Mouse (Mus musculus): ENCODE data around the gene Fam155a. TPM values are rescaled to one million over a fixed set of nuclear protein-coding genes. Genes with fewer than 3 reads are reported as not detected.

Gene Fam155a
- polyA plus RNA-seq, 1 experiment from 2014 or later = 0.93 TPM

GRCm38 (mm10) chr8:9424069-9424468 lies 346.9 kb downstream of the Fam155a start:
- Histone ChIP-seq H3K4me2 (replicated peaks; ENCODE audit: low read depth) (no peak overlapping the region), H3K27ac (replicated peaks) (no peak overlapping the region), H3K4me3 (ENCODE audit: low read depth, low read length) (no peak overlapping the region), H3K9me3 (ENCODE audit: control insufficient read depth, low read length) (no peaks in the 10 kb centered on the region), H3K27me3 (ENCODE audit: control insufficient read depth, insufficient read depth, low read length) (no peaks in the 10 kb centered on the region), H3K4me1 (replicated peaks; ENCODE audit: control insufficient read depth, insufficient read depth) (no peaks in the 10 kb centered on the region), H3K9ac (ENCODE audit: low read length) (no peak overlapping the region), H3K36me3 (ENCODE audit: control insufficient read depth, insufficient read depth, low read length) (no peaks in the 10 kb centered on the region)
- DNase-seq (ENCODE audit: low spot score) = no peak
- TF ChIP-seq EP300 (optimal IDR thresholded peaks at IDR 0.05) = no peak
- no peak for TF ChIP-seq CTCF (IDR thresholded peaks at IDR 0.05; ENCODE audit: low read depth)
- WGBS = 55% methylated on average over 2 of the region's 2 CpGs
- ATAC-seq (ENCODE audit: low FRiP score, low TSS enrichment) = no peak

- no peak overlapping the region for H3K9ac ChIP-seq (ENCODE audit: low read length)
- ATAC-seq (ENCODE audit: low FRiP score, low TSS enrichment) (no peak), DNase-seq (ENCODE audit: low spot score) (no peak)
- no peaks in the 10 kb centered on the region for H3K36me3 ChIP-seq (ENCODE audit: control insufficient read depth, insufficient read depth, low read length)
- H3K27me3 ChIP-seq (ENCODE audit: control insufficient read depth, insufficient read depth, low read length) = no peaks in the 10 kb centered on the region
- H3K4me2 ChIP-seq (replicated peaks; ENCODE audit: low read depth) = no peak overlapping the region
- 34% methylated on average over 5 of the region's 5 CpGs for WGBS
- no peaks in the 10 kb centered on the region for H3K4me1 ChIP-seq (replicated peaks; ENCODE audit: control insufficient read depth, insufficient read depth)
- no peak overlapping the region for H3K4me3 ChIP-seq (ENCODE audit: low read depth, low read length)
- H3K27ac ChIP-seq (replicated peaks) = no peak overlapping the region
- H3K9me3 ChIP-seq (ENCODE audit: control insufficient read depth, low read length) = no peaks in the 10 kb centered on the region
- no peak for TF ChIP-seq EP300 (optimal IDR thresholded peaks at IDR 0.05)
- TF ChIP-seq CTCF (IDR thresholded peaks at IDR 0.05; ENCODE audit: low read depth) = no peak
These were observed 347.4 kb downstream of the Fam155a start for GRCm38 (mm10) chr8:9423590-9423989.

GRCm38 (mm10) chr8:9423184-9423583 lies 347.8 kb downstream of the Fam155a start:
- H3K4me2 ChIP-seq (replicated peaks; ENCODE audit: low read depth) = no peak overlapping the region
- DNase-seq (ENCODE audit: low spot score) = no peak
- H3K9ac ChIP-seq (ENCODE audit: low read length) = no peak overlapping the region
- WGBS = 55% methylated on average over 2 of the region's 2 CpGs
- no peak overlapping the region for H3K4me3 ChIP-seq (ENCODE audit: low read depth, low read length)
- no peaks in the 10 kb centered on the region for H3K36me3 ChIP-seq (ENCODE audit: control insufficient read depth, insufficient read depth, low read length)
- no peak overlapping the region for H3K27ac ChIP-seq (replicated peaks)
- ATAC-seq (ENCODE audit: low FRiP score, low TSS enrichment) = no peak
- H3K9me3 ChIP-seq (ENCODE audit: control insufficient read depth, low read length) = no peaks in the 10 kb centered on the region
- H3K27me3 ChIP-seq (ENCODE audit: control insufficient read depth, insufficient read depth, low read length) = no peaks in the 10 kb centered on the region
- no peaks in the 10 kb centered on the region for H3K4me1 ChIP-seq (replicated peaks; ENCODE audit: control insufficient read depth, insufficient read depth)
- no peak for TF ChIP-seq EP300 (optimal IDR thresholded peaks at IDR 0.05)
- no peak for TF ChIP-seq CTCF (IDR thresholded peaks at IDR 0.05; ENCODE audit: low read depth)

GRCm38 (mm10) chr8:9418856-9419800 lies 351.8 kb downstream of the Fam155a start:
- no peaks in the 10 kb centered on the region for H3K36me3 ChIP-seq (ENCODE audit: control insufficient read depth, insufficient read depth, low read length)
- H3K9ac ChIP-seq (ENCODE audit: low read length) = no peak overlapping the region
- no peak overlapping the region for H3K27ac ChIP-seq (replicated peaks)
- H3K4me2 ChIP-seq (replicated peaks; ENCODE audit: low read depth) = no peak overlapping the region
- H3K4me3 ChIP-seq (ENCODE audit: low read depth, low read length) = no peak overlapping the region
- H3K4me1 ChIP-seq (replicated peaks; ENCODE audit: control insufficient read depth, insufficient read depth) = no peaks in the 10 kb centered on the region
- ATAC-seq (ENCODE audit: low FRiP score, low TSS enrichment) (peak; percentile 54; the same call in 1 of the 2 replicates), DNase-seq (ENCODE audit: low spot score) (peak; percentile 35)
- WGBS = 39% methylated on average over 10 of the region's 10 CpGs
- no peaks in the 10 kb centered on the region for H3K27me3 ChIP-seq (ENCODE audit: control insufficient read depth, insufficient read depth, low read length)
- TF ChIP-seq CTCF (IDR thresholded peaks at IDR 0.05; ENCODE audit: low read depth) = no peak
- no peak for TF ChIP-seq EP300 (optimal IDR thresholded peaks at IDR 0.05)
- no peaks in the 10 kb centered on the region for H3K9me3 ChIP-seq (ENCODE audit: control insufficient read depth, low read length)

- H3K9me3 ChIP-seq (ENCODE audit: control insufficient read depth, low read length) = no peaks in the 10 kb centered on the region
These were observed 354.8 kb downstream of the Fam155a start for GRCm38 (mm10) chr8:9416189-9416588.

GRCm38 (mm10) chr8:9408480-9408879 lies 362.5 kb downstream of the Fam155a start:
- no peaks in the 10 kb centered on the region for H3K9me3 ChIP-seq (ENCODE audit: control insufficient read depth, low read length)
- no peaks in the 10 kb centered on the region for H3K36me3 ChIP-seq (ENCODE audit: control insufficient read depth, insufficient read depth, low read length)
- H3K27me3 ChIP-seq (ENCODE audit: control insufficient read depth, insufficient read depth, low read length) = no peaks in the 10 kb centered on the region
- no peak for ATAC-seq (ENCODE audit: low FRiP score, low TSS enrichment)
- no peak overlapping the region for H3K9ac ChIP-seq (ENCODE audit: low read length)
- no peak overlapping the region for H3K27ac ChIP-seq (replicated peaks)
- DNase-seq (ENCODE audit: low spot score) = no peak
- no peak overlapping the region for H3K4me3 ChIP-seq (ENCODE audit: low read depth, low read length)
- TF ChIP-seq CTCF (IDR thresholded peaks at IDR 0.05; ENCODE audit: low read depth) (no peak), EP300 (optimal IDR thresholded peaks at IDR 0.05) (no peak)
- no peaks in the 10 kb centered on the region for H3K4me1 ChIP-seq (replicated peaks; ENCODE audit: control insufficient read depth, insufficient read depth)
- no peak overlapping the region for H3K4me2 ChIP-seq (replicated peaks; ENCODE audit: low read depth)
- 41% methylated on average over 5 of the region's 5 CpGs for WGBS

More at GRCm38 (mm10) chr8:9416189-9416588, 354.8 kb downstream of the Fam155a start:
- Histone ChIP-seq H3K27ac (replicated peaks) (no peak overlapping the region), H3K4me3 (ENCODE audit: low read depth, low read length) (no peak overlapping the region), H3K4me1 (replicated peaks; ENCODE audit: control insufficient read depth, insufficient read depth) (no peaks in the 10 kb centered on the region), H3K36me3 (ENCODE audit: control insufficient read depth, insufficient read depth, low read length) (no peaks in the 10 kb centered on the region), H3K27me3 (ENCODE audit: control insufficient read depth, insufficient read depth, low read length) (no peaks in the 10 kb centered on the region), H3K4me2 (replicated peaks; ENCODE audit: low read depth) (no peak overlapping the region), H3K9ac (ENCODE audit: low read length) (no peak overlapping the region)
- DNase-seq (ENCODE audit: low spot score) = no peak
- WGBS = 84% methylated on average over 9 of the region's 9 CpGs
- no peak for TF ChIP-seq CTCF (IDR thresholded peaks at IDR 0.05; ENCODE audit: low read depth)
- TF ChIP-seq EP300 (optimal IDR thresholded peaks at IDR 0.05) = no peak
- no peak for ATAC-seq (ENCODE audit: low FRiP score, low TSS enrichment)

All from stomach, postnatal 0 days (tissue).